Mouse (Mus musculus): Measurements from ENCODE around the gene Oxa1l.

Gene Oxa1l

GRCm38 (mm10) chr14:54371460-54371859 lies 10.8 kb downstream of the Oxa1l start:
- DNase-seq, result no peak

- DNase-seq, result peak; percentile 52
Observed at GRCm38 (mm10) chr14:54372923-54373322, 12.3 kb downstream of the Oxa1l start.

GRCm38 (mm10) chr14:54375916-54376315 lies 15.3 kb downstream of the Oxa1l start:
- DNase-seq, result peak; percentile 66

DNA sequence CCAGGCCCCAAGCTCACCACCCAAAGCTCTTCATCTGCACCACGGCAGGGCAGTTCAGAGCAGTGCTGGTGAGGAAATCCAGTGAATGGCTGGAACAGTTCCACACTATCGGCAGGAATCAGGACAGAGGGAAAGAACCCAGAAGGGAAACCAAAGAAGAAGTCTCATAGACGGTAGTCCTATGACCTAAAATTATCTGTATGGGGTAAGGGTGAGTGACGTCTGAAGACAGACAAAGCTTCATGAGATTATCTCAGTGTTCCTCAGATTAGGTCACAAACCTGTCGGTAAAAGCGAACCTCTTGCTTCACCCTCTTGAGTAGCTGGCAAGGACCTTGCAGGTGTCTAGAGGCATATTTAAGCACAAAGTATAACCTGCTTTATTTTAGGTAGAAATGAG lies 16.5 kb downstream of the Oxa1l start:
- no peak for DNase-seq

GRCm38 (mm10) chr14:54379571-54379970 lies 18.9 kb downstream of the Oxa1l start:
- no peak for DNase-seq

GRCm38 (mm10) chr14:54380616-54381015 lies 20.0 kb downstream of the Oxa1l start:
- no peak for DNase-seq

- no peak for DNase-seq
Observed at GRCm38 (mm10) chr14:54381816-54382215, 21.2 kb downstream of the Oxa1l start.

DNA sequence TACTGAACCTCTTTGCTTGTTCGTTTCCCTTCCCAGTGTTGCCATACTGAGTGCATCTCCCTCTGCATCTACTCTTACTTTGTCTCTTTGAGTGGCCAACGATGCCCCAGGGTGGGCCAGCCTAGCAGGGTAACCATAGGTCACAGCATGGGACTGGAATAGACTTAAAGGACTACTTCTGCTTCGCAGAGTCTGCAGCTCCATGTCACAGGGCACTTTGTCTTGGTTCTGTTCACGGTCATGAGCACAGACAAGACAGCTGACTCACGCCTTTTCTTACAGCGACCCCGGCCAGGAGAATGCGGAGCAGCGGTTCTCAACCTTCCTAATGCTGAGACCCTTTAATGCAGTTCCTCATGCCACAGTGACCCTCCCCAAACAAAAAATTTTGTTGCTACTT lies 22.0 kb downstream of the Oxa1l start:
- no peak for DNase-seq

DNA sequence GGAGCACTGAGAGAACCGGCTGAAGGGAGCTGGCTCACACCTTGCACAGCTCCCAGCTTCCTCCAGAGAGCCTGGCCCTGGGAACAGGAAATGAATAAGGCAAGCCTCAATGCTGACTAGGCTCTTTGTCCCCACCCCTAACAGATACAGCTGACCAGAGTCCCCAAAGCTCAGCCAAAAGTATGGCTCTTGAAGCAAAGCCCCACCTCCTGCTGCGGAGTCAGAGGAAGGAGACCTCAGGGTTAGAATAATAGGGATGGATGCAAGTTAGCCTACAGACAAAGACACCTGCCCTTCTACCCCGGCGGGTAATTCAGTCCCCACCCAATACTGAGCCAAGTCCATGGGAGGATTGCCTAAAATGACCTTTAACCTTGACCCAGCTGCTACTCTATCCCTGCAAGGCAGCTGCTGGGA lies 22.7 kb downstream of the Oxa1l start:
- DNase-seq, result peak; percentile 44

GRCm38 (mm10) chr14:54384396-54384795 lies 23.8 kb downstream of the Oxa1l start:
- no peak for DNase-seq

GRCm38 (mm10) chr14:54385968-54386618 lies 25.5 kb downstream of the Oxa1l start:
- peak; percentile 71 for DNase-seq

- peak; percentile 75 for DNase-seq
Observed at GRCm38 (mm10) chr14:54387546-54387945, 26.9 kb downstream of the Oxa1l start.

- DNase-seq, result no peak
Observed at GRCm38 (mm10) chr14:54390843-54391242, 30.2 kb downstream of the Oxa1l start.

- no peak for DNase-seq
Observed at GRCm38 (mm10) chr14:54393794-54394193, 33.2 kb downstream of the Oxa1l start.

DNA sequence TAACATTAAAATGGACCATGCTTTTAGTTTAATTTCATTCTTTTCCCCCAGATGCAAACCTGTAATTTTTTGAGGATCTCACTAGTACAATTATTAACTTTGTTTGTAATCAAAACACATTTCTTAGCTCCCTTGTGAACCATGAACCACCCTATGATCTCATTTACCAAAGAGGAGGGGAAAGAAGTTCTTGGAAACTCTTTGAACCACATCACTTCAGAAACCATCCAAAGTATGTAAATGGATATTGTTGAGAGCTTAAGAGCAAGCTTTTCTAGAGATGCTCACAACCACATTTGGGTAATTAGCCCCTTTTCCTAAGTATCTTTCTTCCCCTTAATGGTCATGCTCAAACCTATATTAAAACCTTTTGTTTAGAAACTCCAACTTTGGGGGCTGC lies 33.7 kb downstream of the Oxa1l start:
- no peak for DNase-seq

DNA sequence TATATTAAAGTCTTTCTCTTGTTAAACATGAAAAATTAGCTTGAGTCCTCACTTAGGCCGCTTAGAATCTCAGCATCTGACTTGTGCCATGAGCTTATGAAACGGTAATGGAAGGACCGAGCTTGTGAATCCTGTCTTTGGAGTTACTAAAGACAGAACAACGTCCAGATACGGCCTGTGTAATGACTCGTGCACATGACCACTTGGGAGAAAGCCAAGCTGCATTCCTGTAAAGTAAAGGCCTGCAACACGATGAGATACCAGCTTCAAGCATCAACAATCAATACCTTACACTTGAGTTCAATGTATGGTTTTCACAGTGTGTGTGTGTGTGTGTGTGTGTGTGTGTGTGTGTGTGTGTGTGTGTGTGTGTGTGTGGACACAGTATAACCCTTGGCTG lies 36.1 kb downstream of the Oxa1l start:
- no peak for DNase-seq

DNA sequence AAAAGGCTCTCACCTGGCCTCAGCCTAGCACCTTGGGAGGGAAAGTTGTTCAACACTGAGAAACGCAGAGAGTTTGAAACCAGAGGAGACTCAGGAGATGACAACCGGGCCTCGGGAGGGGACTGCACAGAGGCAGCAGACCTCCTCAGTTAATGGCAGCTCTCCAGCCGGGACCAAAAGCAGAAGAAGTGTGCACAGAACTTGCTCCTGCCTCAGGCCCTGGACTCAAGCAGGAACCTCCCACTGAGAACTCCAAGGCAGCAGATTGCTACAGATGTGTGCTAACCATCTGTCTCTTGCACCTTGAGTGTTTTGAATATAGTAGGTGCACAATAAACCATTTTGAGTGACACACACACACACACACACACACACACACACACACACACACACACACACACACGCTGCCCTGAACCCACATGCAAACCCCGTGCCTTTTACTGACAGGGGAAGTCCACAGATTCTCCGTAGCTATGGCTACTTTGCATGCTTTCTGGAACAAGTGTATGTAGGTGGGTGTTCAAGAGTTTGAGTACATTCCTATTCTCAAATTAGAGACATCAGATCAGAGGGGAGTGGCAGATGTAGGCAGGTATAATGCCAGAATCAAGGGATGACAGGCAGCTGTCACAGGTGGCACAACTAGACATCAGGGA lies 37.4 kb downstream of the Oxa1l start:
- DNase-seq, result no peak

DNA sequence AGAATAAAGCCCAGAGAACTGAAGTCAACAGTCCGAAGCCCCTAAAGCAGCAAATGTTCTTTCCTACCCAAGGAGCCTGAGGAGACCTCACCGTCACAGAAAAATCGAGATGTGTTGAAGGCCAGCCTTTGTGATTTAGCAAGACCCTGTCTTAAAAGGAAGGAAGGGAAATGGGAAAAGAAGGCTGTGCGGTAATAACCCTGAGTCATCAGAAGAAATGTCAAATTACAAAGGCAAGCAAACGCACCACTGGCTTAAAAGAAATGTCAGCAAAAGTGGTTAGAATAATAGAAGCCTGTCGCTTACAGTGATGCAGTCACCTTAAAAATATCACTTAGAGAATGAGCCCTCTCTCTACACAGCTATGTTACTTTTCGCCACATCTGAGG lies 37.9 kb downstream of the Oxa1l start:
- DNase-seq, result no peak

DNA sequence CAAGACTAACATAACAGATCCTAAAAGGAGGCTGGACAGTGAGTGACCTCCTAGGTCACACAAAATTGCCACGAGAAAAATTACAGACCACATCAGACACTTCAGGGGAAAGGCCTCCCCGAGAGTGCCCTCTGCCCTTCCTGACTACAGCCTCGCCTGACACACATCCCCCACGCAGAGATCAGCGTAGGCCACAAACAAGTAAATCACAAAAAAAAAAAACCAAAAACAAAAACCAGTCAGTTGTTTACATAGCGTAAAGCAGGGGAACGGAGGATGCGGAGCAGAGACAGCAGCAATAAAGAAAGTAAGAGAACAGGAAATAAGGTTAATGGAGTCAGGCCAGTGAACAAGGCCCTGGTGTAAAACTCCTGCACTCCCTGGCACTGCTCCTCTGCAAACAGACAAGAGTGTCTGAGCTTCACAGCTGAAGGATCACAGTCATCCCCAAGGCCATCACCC lies 38.3 kb downstream of the Oxa1l start:
- peak; percentile 66 for DNase-seq

- DNase-seq, result no peak
Observed at GRCm38 (mm10) chr14:54401723-54402122, 41.1 kb downstream of the Oxa1l start.

DNA sequence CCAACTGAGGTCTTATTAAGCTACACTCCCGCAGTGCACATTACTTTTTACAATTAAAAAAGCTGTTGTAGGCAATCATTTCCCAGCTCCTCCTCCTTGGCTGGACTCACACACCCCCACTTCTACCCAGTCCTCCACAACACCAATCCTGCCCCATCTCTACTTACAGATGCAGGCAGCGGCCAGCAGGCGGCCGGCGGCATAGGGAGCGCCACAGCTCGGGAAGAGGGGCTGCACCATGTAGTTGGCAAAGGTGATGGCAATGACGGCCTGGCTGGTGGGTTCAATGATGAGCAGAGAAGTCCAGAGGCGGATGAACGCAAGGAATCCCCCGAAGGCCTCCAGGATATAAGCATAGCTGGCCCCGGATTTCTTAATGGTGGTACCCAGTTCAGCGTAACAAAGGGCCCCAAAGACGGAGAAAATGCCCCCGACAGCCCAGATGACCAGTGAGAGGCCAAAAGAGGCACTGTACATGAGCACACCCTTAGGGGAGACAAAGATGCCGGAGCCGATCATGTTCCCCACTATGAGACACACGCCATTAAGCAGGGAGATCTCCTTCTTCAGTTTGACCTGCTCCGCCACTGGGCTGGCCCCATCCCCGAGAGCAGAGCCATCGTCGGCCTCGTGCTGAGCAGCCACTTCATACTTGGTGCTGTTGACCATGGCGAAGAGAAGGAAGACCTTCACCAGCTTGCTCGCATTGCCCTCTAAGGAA lies 47.9 kb downstream of the Oxa1l start:
- peak; percentile 58 for DNase-seq

GRCm38 (mm10) chr14:54409057-54409645 lies 48.5 kb downstream of the Oxa1l start:
- no peak for DNase-seq

DNA sequence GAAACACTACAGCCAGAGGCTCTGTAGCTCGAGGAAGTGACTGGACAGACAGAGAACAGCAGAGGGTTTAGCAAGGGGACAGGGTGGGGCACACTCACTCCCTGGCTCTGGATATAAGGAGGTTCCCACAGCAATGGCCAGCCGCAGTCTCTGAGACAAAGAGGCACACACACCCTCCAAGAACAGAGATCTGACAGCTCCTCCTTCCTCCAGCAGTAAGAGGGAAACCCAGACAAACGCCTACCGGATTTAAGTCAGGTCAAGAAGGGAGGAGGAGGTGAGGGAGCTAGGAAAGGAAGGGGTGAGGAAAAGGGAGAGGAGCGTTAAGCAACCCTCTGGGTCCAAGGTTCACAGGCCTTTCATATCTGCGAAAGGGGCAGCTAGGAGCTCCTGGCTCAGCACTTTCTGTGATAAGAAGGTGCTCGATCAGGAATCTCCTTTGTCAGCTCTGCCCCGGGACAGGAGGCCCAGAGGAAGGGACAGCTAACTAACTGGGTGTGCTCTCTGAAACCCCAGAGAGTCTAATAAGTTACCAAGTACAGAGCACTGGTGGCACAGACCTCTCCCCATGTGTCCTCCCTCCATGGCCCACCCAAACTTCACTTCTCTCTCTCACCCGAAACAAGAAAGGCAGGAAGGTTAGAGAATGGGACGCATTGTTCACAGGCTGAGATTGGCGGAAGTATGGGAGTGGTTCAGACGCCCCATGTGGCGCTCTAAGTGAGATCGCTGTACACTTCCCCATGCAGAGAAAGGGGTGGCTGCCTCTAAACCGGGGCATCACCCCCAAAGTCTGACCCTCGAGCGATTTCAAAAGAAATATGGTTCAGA lies 49.6 kb downstream of the Oxa1l start:
- DNase-seq, result peak; percentile 60
